Comparison of ENCODE assay signal across 10 mouse cellular contexts in genomic region chr7:128860709-128861108, GRCm38 (mm10).
DNase-seq lines count a peak whose midpoint lies in the region; ATAC-seq and TF ChIP-seq lines count a peak whose summit lies in the region.
"Had no signal": no experiment of that assay in that cellular context is flagged by ENCODE, and none has a peak within 500 bp of the region (broad histone marks: within the 10 kb centered on the region; RNA-seq: fewer than 3 reads in every experiment).

No protein-coding gene starts in this region.

- ATAC-seq in heart, embryonic 11.5 days (replicated peaks; ENCODE audit: insufficient number of reproducible peaks, low FRiP score, low TSS enrichment): no peak
- no peak for ATAC-seq in lung, embryonic 14.5 days (ENCODE audit: insufficient read depth)

- H3K36me3 ChIP-seq in heart, embryonic 11.5 days (ENCODE audit: control insufficient read depth, insufficient read depth, low read length): no peaks in the 10 kb centered on the region
- H3K36me3 ChIP-seq in lung, embryonic 14.5 days (ENCODE audit: insufficient read depth): no peaks in the 10 kb centered on the region
- H3K36me3 ChIP-seq: G1E; midbrain, embryonic 12.5 days had no signal

- intact Hi-C loops in gastrocnemius, postnatal 14 days (cut with DNase I; ENCODE audit: low total_unique reads): loop anchor here (5.0 kb wide), 1 partner anchor 647 kb away; no protein-coding TSS in a partner anchor

- no peaks in the 10 kb centered on the region for H3K4me1 ChIP-seq in heart, embryonic 11.5 days (ENCODE audit: control insufficient read depth, insufficient read depth, low read length)
- no peaks in the 10 kb centered on the region for H3K4me1 ChIP-seq in lung, embryonic 14.5 days (ENCODE audit: insufficient read depth)
- H3K4me1 ChIP-seq: midbrain, embryonic 12.5 days had no signal

- peak; percentile 7 for DNase-seq in heart, adult 8-10 months (ENCODE audit: low spot score)
- peak; percentile 32 for DNase-seq in retina, adult 2 months (ENCODE audit: low read depth, low spot score)
- no peak for DNase-seq in retina, embryonic 14.5 days (ENCODE audit: low spot score)
- peak; percentile 59 for DNase-seq in gastrocnemius, postnatal 14 days
- peak; percentile 20 for DNase-seq in lung, embryonic 14.5 days
- no peak for DNase-seq in thymus, postnatal 14 days
- DNase-seq in testis, postnatal 14 days (ENCODE audit: low spot score): no peak

- no peak overlapping the region for H3K4me2 ChIP-seq in heart, embryonic 11.5 days
- H3K4me2 ChIP-seq in lung, embryonic 14.5 days: no peak overlapping the region
- H3K4me2 ChIP-seq: midbrain, embryonic 12.5 days had no signal

- H3K9me3 ChIP-seq in heart, embryonic 11.5 days (replicated peaks; ENCODE audit: control insufficient read depth, low read length): no peaks in the 10 kb centered on the region
- no peaks in the 10 kb centered on the region for H3K9me3 ChIP-seq in lung, embryonic 14.5 days (ENCODE audit: low read depth, low read length)
- H3K9me3 ChIP-seq: G1E; midbrain, embryonic 12.5 days had no signal

- 77% methylated on average over 4 of the region's 4 CpGs for WGBS in heart, embryonic 11.5 days (ENCODE audit: insufficient replicate concordance)
- WGBS in lung, embryonic 14.5 days: 73% methylated on average over 4 of the region's 4 CpGs

- H3K9ac ChIP-seq in heart, embryonic 11.5 days (ENCODE audit: low read depth, low read length): no peak overlapping the region
- H3K9ac ChIP-seq in lung, embryonic 14.5 days: no peak overlapping the region
- H3K9ac ChIP-seq: midbrain, embryonic 12.5 days had no signal

- H3K27ac ChIP-seq in heart, embryonic 11.5 days (ENCODE audit: low read depth, low read length): no peak overlapping the region
- no peak overlapping the region for H3K27ac ChIP-seq in lung, embryonic 14.5 days (ENCODE audit: low read depth)
- H3K27ac ChIP-seq: midbrain, embryonic 12.5 days had no signal

- no peak for TF ChIP-seq CTCF in lung, embryonic 14.5 days (IDR thresholded peaks at IDR 0.05; ENCODE audit: low read depth)

- no peaks in the 10 kb centered on the region for H3K27me3 ChIP-seq in heart, embryonic 11.5 days (ENCODE audit: control insufficient read depth, insufficient read depth, low read length)
- H3K27me3 ChIP-seq in lung, embryonic 14.5 days (ENCODE audit: insufficient read depth, low read length): no peaks in the 10 kb centered on the region
- H3K27me3 ChIP-seq: midbrain, embryonic 12.5 days had no signal

- no peak overlapping the region for H3K4me3 ChIP-seq in heart, embryonic 11.5 days (ENCODE audit: low read depth, low read length)
- no peak overlapping the region for H3K4me3 ChIP-seq in lung, embryonic 14.5 days (ENCODE audit: low read depth, low read length)
- H3K4me3 ChIP-seq: midbrain, embryonic 12.5 days had no signal

Comparison
In these comparisons a context has a peak if more than half of its experiments do, and no peak if none do; other contexts are left out.
1. DNase-seq: peak in heart, adult 8-10 months (single experiment), retina, adult 2 months (single experiment), gastrocnemius, postnatal 14 days (single experiment) and lung, embryonic 14.5 days (single experiment); none in retina, embryonic 14.5 days (single experiment), thymus, postnatal 14 days (single experiment) and testis, postnatal 14 days (single experiment).